Mouse (Mus musculus): ENCODE results near the gene P4hb.

DNA sequence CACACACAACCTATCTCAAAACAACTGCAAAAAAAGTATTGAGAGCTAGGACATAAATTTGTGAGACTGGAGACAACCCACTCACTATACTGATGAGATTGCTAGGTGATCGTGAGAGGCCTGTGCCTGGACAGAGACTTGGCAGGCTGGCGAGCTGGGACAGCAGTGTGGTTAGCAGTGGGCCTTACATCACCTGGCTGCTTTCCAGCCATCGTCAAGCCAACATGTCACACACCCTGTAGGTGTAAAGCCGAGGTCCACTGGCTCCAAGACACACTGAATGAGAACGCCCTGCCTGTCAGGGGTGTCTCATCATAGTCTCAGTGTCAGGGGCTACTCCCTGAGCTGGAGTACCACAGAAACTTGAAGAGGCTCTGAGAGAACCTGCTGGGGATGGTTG lies 20.3 kb downstream of the P4hb start:
- TF ChIP-seq CTCF (IDR thresholded peaks at IDR 0.05; ENCODE audit: extremely low read depth, insufficient read length, insufficient replicate concordance, low read depth, low read length) (no peak), POLR2A (IDR thresholded peaks at IDR 0.05; ENCODE audit: low read depth, low read length) (no peak)
